Mouse (Mus musculus) right cerebral cortex, postnatal 10 days (tissue): ENCODE data around the gene Arhgap17.

Experiments
- DNase-seq, 2 experiments: peaks; one replicate each; pipeline ENCODE4 v3.0.0; 2021; ENCODE audit warnings: low spot score in 2 of 2

Gene Arhgap17

GRCm38 (mm10) chr7:123344079-123344780, 25.5 kb downstream of the Arhgap17 start:
- DNase-seq: no peak

DNA sequence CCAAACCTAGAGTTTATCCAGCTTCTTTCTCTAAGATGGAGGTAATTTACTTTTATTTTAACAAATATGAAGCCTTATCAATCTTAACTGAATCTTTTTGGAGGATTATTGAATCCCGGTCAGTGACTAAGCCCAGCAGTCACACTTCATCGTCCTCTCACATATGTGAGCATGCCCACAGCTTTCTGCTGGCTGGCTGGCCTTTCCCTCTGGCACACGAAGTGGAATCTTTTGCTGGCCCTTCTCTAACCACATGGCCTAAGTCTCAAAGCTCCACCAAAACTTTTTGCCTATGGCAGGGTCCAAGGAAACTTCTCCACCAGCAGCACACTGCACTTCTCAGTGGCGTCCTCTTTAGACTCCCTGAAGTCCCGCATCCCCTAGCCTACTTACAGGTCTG, 27.8 kb downstream of the Arhgap17 start:
- DNase-seq: no peak

DNA sequence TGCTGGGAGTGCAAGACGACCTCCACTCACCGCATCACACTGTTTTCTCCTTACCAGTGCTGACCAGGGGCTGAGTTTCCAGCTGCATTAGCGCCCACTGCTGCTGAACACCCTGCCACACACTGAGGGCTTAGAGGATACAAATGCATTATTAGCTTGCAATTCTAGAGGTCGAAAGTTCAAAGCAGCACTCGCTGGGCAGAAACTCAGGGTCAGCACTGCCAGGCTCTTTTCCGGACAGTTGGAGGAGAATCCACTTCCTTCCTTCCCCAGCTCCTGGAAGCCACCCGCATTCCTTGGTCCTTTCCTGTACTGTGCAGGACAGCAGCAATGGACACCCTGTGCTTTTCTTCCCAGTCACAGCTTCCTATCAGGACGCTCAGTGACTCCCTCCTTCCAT, 31.4 kb downstream of the Arhgap17 start:
- DNase-seq: no peak

- DNase-seq: no peak
Measured at GRCm38 (mm10) chr7:123336322-123336721, 33.4 kb downstream of the Arhgap17 start.

GRCm38 (mm10) chr7:123330506-123330905, 39.2 kb downstream of the Arhgap17 start:
- no peak for DNase-seq

GRCm38 (mm10) chr7:123327909-123328308, 41.8 kb downstream of the Arhgap17 start:
- no peak for DNase-seq

DNA sequence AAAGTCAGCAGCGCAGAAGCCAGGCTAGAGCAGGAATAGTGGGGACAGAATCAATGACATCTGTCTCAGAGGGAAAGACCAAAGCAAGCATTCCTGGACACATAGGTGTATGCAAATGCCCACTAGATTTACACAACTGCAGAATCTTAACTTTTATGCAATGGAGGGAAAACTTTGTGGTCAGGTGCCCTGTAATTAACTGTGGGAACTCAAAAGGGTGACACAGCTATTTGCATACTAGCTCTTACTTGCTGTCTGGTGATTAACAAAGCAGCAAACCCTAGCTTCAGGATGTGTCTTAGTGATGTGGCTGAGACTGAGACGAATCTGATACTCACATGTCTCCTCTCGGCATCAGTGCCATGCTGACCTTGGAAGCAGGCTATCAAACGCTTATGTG, 42.8 kb downstream of the Arhgap17 start:
- no peak for DNase-seq

GRCm38 (mm10) chr7:123326062-123326461, 43.7 kb downstream of the Arhgap17 start:
- no peak for DNase-seq

DNA sequence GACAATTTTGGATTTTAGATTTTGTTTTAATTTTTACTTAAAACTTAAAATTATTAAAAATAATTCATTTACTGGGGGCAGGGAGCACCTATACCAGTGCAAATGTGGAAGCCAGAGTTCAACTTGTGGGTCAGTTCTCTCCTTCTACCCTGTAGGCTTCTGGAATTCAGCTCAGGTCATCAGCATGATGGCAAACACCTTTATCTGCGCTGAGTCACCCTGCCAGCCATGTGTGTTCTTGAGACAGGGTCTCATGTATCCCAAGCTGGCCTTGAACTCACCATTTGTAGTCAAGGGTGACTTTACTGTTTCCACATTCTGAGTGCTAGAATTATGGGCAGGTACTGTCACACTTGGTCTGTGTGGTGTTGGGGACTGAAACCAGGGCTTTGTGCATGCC, 45.6 kb downstream of the Arhgap17 start:
- no peak for DNase-seq

- peak in 1 of 2 experiments; percentile 45 for DNase-seq
Measured at GRCm38 (mm10) chr7:123323388-123323787, 46.3 kb downstream of the Arhgap17 start.

- no peak for DNase-seq
Measured at GRCm38 (mm10) chr7:123322452-123323121, 47.1 kb downstream of the Arhgap17 start.

DNA sequence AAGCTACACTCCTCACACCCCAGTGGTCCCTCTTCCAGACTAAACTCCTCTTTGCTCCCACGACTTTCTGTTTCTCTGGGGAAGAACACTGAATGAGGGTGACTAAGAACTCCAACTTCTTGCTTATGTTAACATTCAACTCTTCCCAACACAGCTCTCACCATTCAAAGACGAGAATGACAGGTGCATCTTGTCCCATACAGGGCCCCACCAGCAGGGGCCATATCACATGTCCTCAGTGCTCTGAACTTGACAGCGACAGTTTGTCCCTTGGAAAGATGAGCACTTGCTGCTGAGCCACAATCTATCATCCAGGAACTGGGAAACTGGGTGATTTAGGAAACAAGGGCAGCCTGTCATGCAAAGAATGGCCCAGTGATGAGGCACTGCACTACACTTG, 57.0 kb downstream of the Arhgap17 start:
- DNase-seq: no peak

GRCm38 (mm10) chr7:123311836-123312235, 57.9 kb downstream of the Arhgap17 start:
- DNase-seq: no peak

- DNase-seq: no peak
Measured at GRCm38 (mm10) chr7:123307887-123308558, 61.7 kb downstream of the Arhgap17 start.

- no peak for DNase-seq
Measured at GRCm38 (mm10) chr7:123307236-123307635, 62.5 kb downstream of the Arhgap17 start.

DNA sequence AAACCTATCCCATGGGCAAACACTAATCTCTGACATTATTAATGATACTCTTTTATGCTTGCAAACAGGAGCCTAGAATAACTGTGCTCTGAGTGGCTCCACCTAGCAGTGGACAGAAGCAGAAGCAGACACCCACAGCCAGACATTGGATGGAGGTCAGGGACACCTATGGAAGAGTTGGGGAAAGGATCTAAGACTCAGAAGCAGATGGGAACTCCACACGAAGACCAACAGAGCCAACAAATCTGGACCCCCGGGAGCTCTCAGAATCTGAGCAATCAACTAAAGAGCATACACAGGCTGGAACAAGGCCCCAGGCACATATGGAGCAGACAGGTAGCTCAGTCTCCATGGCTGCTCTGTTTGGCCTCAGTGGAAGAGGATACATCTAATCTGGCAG, 64.3 kb downstream of the Arhgap17 start:
- no peak for DNase-seq

DNA sequence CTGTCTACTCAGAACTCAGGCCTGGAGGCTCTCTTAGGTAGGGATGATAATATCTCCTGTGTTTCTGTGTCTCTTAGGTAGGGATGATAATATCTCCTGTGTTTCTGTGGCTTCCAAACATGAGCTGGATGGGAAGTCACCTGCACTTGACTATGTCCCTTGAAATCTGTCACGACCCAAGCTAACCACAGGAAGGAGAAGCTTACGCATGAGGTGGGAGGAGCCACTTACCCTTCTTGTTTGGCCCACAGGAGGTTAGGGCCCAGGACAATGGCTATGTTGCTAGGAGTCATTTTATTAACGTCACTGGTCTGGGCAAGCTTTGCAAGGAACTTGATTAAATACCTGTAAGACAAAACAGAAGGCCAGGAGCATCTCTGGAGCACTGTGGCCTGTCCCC, 69.5 kb downstream of the Arhgap17 start:
- DNase-seq: no peak

DNA sequence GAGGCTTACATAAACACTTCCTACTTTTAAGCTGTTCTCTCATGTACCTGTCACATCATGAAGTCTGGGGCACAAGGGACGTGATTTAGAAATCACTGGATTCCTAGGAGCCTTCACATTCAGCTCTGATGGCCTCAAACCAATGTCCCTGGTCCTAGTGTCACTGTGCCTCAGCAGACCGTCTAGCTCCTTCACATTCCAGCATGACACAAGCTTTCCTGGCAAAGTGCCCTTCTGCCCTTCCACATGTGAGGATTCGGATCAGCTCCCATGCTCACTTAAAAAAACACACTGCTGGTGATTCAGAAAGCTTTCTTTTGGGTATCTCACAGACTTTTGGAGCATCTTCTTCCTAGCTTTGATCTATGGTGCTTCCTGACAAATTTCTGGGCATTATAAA, 71.5 kb downstream of the Arhgap17 start:
- DNase-seq: no peak

DNA sequence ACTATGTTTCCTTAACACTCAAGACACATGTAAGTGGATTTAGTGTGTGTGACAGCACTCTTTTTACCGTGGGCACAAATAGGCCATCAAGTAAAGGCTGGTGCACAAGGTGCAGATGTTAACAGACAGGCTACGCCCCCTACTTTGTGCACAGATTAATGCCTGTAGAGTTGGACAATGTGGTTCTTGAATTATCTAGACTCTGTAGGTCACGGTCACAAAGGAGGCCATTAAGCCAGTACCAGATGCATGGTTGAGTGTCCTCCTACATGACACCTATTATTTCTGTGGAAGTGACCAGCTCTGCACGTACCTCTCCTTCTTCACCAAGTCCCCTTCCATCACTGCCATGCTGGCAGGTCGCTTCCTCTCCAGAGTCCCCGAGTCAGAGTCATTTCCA, 73.6 kb downstream of the Arhgap17 start:
- no peak for DNase-seq

DNA sequence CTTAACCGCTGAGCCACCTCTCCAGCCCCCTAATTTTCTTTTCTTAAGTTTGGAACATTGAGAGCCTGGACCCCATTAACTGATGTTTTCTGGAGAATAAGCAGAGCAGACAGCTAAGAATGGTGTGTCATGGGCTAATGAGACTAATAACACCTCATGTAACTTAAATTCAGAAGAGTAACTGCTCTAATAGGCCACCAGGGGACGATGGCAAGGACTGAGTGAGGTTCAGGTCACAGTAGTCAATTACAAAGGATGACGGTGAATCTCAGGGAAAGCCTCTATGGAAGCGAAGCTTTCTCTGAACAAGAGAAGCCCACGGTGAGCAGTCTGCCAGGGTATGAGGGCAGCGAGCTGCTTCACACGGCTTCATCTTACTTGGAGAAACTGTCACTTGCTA, 74.3 kb downstream of the Arhgap17 start:
- no peak for DNase-seq

DNA sequence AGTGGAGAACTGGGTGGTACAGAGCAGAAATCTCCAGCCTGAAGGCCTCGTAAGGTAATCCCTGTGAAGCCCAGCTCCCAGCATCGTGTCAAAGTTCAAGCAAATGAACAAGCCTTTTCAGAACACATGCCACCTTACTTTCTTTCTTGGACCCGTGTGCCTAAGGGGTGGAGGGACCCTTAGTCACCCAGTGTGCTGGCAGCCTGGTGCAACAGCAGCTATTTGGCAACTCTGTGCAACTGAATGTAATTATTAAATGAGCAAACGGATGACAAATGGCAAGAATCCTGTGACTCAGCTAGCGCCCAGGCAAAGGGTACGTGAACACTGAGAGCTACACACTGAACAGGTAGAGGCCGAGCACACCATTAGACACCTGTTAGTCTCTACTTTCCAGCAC, 75.8 kb downstream of the Arhgap17 start:
- no peak for DNase-seq

DNA sequence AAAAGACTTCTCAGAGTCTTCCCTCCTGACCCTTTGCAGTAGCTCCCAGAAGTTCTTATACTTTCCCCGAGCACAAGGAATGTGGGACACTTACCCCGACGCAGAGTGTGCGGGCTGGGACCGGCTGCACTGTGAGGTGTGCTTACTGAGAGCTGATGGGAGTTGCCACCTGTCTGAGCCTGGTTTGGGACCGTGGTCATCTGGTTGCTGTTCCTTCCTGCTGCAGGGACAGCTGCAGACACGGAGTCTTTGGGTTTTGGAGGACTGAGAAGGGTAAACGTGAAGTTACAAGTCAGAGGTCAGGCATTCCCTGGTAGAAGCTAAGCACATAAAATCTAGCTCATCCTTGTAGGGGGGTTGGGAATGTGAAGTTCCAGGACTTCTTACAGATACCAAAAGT, 77.8 kb downstream of the Arhgap17 start:
- DNase-seq: no peak

DNA sequence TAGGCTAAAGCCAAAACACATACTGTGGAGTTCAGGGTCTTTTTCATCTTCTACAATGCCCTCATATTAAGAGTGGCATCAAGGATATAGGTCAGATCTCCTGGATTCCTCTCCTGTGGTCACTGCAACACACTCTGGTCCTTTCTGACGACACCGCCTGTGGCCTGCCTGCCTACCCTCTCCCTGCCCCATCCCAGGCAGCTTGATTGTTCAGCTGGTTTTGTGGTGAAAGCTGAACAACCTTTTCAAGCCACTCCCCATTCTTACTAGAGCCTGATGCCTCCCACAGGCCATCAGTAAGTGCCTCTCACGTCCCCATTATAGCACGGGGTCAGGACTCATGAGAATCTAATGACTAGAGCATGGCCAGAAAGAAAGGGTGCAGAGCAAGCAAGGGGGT, 80.5 kb downstream of the Arhgap17 start:
- DNase-seq: no peak
